25 mouse cellular contexts compared by ENCODE assay signal in genomic region chr10:99908044-99908443, GRCm38 (mm10).
DNase-seq lines count a peak whose midpoint lies in the region; ATAC-seq and TF ChIP-seq lines count a peak whose summit lies in the region.
"Had no signal": no experiment of that assay in that cellular context is flagged by ENCODE, and none has a peak within 500 bp of the region (broad histone marks: within the 10 kb centered on the region; RNA-seq: fewer than 3 reads in every experiment).

No protein-coding gene starts in this region.

- ATAC-seq in forebrain, embryonic 11.5 days (replicated peaks; ENCODE audit: low FRiP score), result peak; percentile 73
- no peak for ATAC-seq in hindbrain, postnatal 0 days
- no peak for ATAC-seq in hindbrain, embryonic 12.5 days (ENCODE audit: low FRiP score)
- ATAC-seq: activated CD4-positive, CD25-positive, alpha-beta regulatory T cell, adult 4 months; intestine, postnatal 0 days; liver, embryonic 12.5 days; liver, postnatal 0 days had no signal

- no peak overlapping the region for H3K4me3 ChIP-seq in forebrain, embryonic 11.5 days (ENCODE audit: low read depth, low read length)
- no peak overlapping the region for H3K4me3 ChIP-seq in forebrain, embryonic 10.5 days
- H3K4me3 ChIP-seq in hindbrain, postnatal 0 days (ENCODE audit: low read length), result no peak overlapping the region
- H3K4me3 ChIP-seq in hindbrain, embryonic 12.5 days, result no peak overlapping the region
- H3K4me3 ChIP-seq: embryonic facial prominence, embryonic 12.5 days; hindbrain, embryonic 10.5 days; liver, embryonic 12.5 days; midbrain, embryonic 12.5 days; neural tube, embryonic 13.5 days had no signal

- no peak for TF ChIP-seq CTCF in hindbrain, postnatal 0 days (IDR thresholded peaks at IDR 0.05; ENCODE audit: low read depth)

- H3K9ac ChIP-seq in forebrain, embryonic 11.5 days (ENCODE audit: low read length), result no peak overlapping the region
- no peak overlapping the region for H3K9ac ChIP-seq in hindbrain, postnatal 0 days (replicated peaks; ENCODE audit: low read length)
- H3K9ac ChIP-seq in hindbrain, embryonic 12.5 days, result no peak overlapping the region
- H3K9ac ChIP-seq: embryonic facial prominence, embryonic 12.5 days; liver, embryonic 12.5 days; liver, postnatal 0 days; midbrain, embryonic 12.5 days; neural tube, embryonic 13.5 days had no signal

- no peaks in the 10 kb centered on the region for H3K9me3 ChIP-seq in forebrain, embryonic 11.5 days (ENCODE audit: control insufficient read depth, low read length)
- no peaks in the 10 kb centered on the region for H3K9me3 ChIP-seq in forebrain, embryonic 10.5 days
- no peaks in the 10 kb centered on the region for H3K9me3 ChIP-seq in hindbrain, postnatal 0 days (ENCODE audit: low read length)
- H3K9me3 ChIP-seq in hindbrain, embryonic 12.5 days (replicated peaks), result no peaks in the 10 kb centered on the region
- H3K9me3 ChIP-seq: embryonic facial prominence, embryonic 12.5 days; hindbrain, embryonic 10.5 days; liver, embryonic 12.5 days; midbrain, embryonic 12.5 days; neural tube, embryonic 13.5 days had no signal

- no peak for DNase-seq in forebrain, embryonic 11.5 days (ENCODE audit: low spot score)
- DNase-seq in forebrain, embryonic 10.5 days (ENCODE audit: extremely low spot score, low spot score), result no peak
- peak; percentile 6 for DNase-seq in hindbrain, postnatal 0 days (ENCODE audit: low spot score)
- peak; percentile 90 for DNase-seq in Muller cell, postnatal 12 days (ENCODE audit: inconsistent ontology term)
- no peak for DNase-seq in B cell, adult 2 months
- DNase-seq: cerebellum, adult 8-10 months; cerebellum, postnatal 25 days; gastrocnemius, postnatal 14 days; heart, postnatal 14 days; kidney, adult 9 months; kidney, postnatal 10 days; layer of hippocampus, postnatal 36 days; left cerebral cortex, postnatal 4 days; liver, postnatal 0 days; lung, postnatal 36 days; right cerebral cortex, postnatal 14 days; thymus, postnatal 4 days had no signal

- no peak overlapping the region for H3K4me2 ChIP-seq in forebrain, embryonic 11.5 days (ENCODE audit: low read depth, low read length, severe bottlenecking)
- H3K4me2 ChIP-seq in hindbrain, postnatal 0 days (ENCODE audit: low read depth, low read length), result no peak overlapping the region
- H3K4me2 ChIP-seq in hindbrain, embryonic 12.5 days (replicated peaks), result no peak overlapping the region
- H3K4me2 ChIP-seq: embryonic facial prominence, embryonic 12.5 days; liver, embryonic 12.5 days; midbrain, embryonic 12.5 days; neural tube, embryonic 13.5 days had no signal

- no peaks in the 10 kb centered on the region; the same call in 1 of the 2 replicates for H3K27me3 ChIP-seq in forebrain, embryonic 11.5 days (ENCODE audit: control insufficient read depth, insufficient read depth, low read length)
- peaks cover 42% of the 10 kb centered on the region for H3K27me3 ChIP-seq in forebrain, embryonic 10.5 days (ENCODE audit: poor library complexity, severe bottlenecking)
- no peaks in the 10 kb centered on the region for H3K27me3 ChIP-seq in hindbrain, postnatal 0 days (ENCODE audit: insufficient read depth, low read length)
- no peaks in the 10 kb centered on the region for H3K27me3 ChIP-seq in hindbrain, embryonic 12.5 days
- H3K27me3 ChIP-seq: embryonic facial prominence, embryonic 12.5 days; liver, embryonic 12.5 days; midbrain, embryonic 12.5 days had no signal

- 45% methylated on average over 4 of the region's 4 CpGs for WGBS in forebrain, embryonic 11.5 days
- 69% methylated on average over 4 of the region's 4 CpGs for WGBS in forebrain, embryonic 10.5 days
- WGBS in hindbrain, postnatal 0 days, result 44% methylated on average over 4 of the region's 4 CpGs
- 48% methylated on average over 4 of the region's 4 CpGs for WGBS in hindbrain, embryonic 12.5 days

- H3K4me1 ChIP-seq in forebrain, embryonic 11.5 days (replicated peaks; ENCODE audit: control insufficient read depth, insufficient read depth, low read length), result no peaks in the 10 kb centered on the region
- H3K4me1 ChIP-seq in forebrain, embryonic 10.5 days, result peaks cover 12% of the 10 kb centered on the region
- H3K4me1 ChIP-seq in hindbrain, postnatal 0 days (ENCODE audit: insufficient read depth, low read length), result no peaks in the 10 kb centered on the region
- H3K4me1 ChIP-seq in hindbrain, embryonic 12.5 days, result no peaks in the 10 kb centered on the region
- H3K4me1 ChIP-seq: embryonic facial prominence, embryonic 12.5 days; liver, embryonic 12.5 days; midbrain, embryonic 12.5 days; neural tube, embryonic 13.5 days had no signal

- no peak overlapping the region for H3K27ac ChIP-seq in forebrain, embryonic 11.5 days (ENCODE audit: low read depth, low read length)
- no peak overlapping the region for H3K27ac ChIP-seq in forebrain, embryonic 10.5 days
- H3K27ac ChIP-seq in hindbrain, postnatal 0 days, result no peak overlapping the region
- no peak overlapping the region for H3K27ac ChIP-seq in hindbrain, embryonic 12.5 days
- H3K27ac ChIP-seq: embryonic facial prominence, embryonic 12.5 days; hindbrain, embryonic 10.5 days; liver, embryonic 12.5 days; midbrain, embryonic 12.5 days; neural tube, embryonic 13.5 days had no signal

- H3K36me3 ChIP-seq in forebrain, embryonic 11.5 days (ENCODE audit: control insufficient read depth, insufficient read depth, low read length), result no peaks in the 10 kb centered on the region
- H3K36me3 ChIP-seq in forebrain, embryonic 10.5 days (replicated peaks), result no peaks in the 10 kb centered on the region
- no peaks in the 10 kb centered on the region for H3K36me3 ChIP-seq in hindbrain, postnatal 0 days (ENCODE audit: insufficient read depth, low read length)
- no peaks in the 10 kb centered on the region for H3K36me3 ChIP-seq in hindbrain, embryonic 12.5 days
- H3K36me3 ChIP-seq: embryonic facial prominence, embryonic 12.5 days; hindbrain, embryonic 10.5 days; liver, embryonic 12.5 days; midbrain, embryonic 12.5 days; neural tube, embryonic 13.5 days had no signal

Comparison
In these comparisons a context has a peak if more than half of its experiments do, and no peak if none do; other contexts are left out.
1. DNase-seq: peak in hindbrain, postnatal 0 days (single experiment) and Muller cell, postnatal 12 days (single experiment); none in forebrain, embryonic 11.5 days (single experiment), forebrain, embryonic 10.5 days (single experiment) and B cell, adult 2 months (0 of 2).